Mouse (Mus musculus): ENCODE results near the gene A730061H03Rik. TPM values are rescaled to one million over a fixed set of nuclear protein-coding genes. Genes with fewer than 3 reads are reported as not detected.

Gene A730061H03Rik
- polyA plus RNA-seq, 1 experiment: not detected

GRCm38 (mm10) chr14:55527940-55528339, 32.3 kb downstream of the A730061H03Rik start:
- Histone ChIP-seq H3K27me3 (ENCODE audit: control insufficient read depth, insufficient read depth, low read length) (0 out of 2 replicates have a peak, but pooled peaks cover 3% of the 10 kb centered on the region), H3K4me3 (ENCODE audit: low read depth, low read length) (no peak overlapping the region), H3K27ac (ENCODE audit: insufficient read depth, low read depth, low read length) (no peak overlapping the region), H3K36me3 (ENCODE audit: control insufficient read depth, insufficient read depth, low read length) (no peaks in the 10 kb centered on the region), H3K4me1 (ENCODE audit: control insufficient read depth, insufficient read depth, insufficient read length, low read length) (no peaks in the 10 kb centered on the region)
- WGBS: 10% methylated on average over 3 of the region's 3 CpGs
- TF ChIP-seq CTCF (IDR thresholded peaks at IDR 0.05; ENCODE audit: extremely low read depth, insufficient read length, insufficient replicate concordance, low read depth, low read length) (peak; percentile 26; the same call in 1 of the 2 replicates), POLR2A (IDR thresholded peaks at IDR 0.05; ENCODE audit: low read depth, low read length) (no peak)

GRCm38 (mm10) chr14:55526674-55527073, 33.5 kb downstream of the A730061H03Rik start:
- no peaks in the 10 kb centered on the region for H3K4me1 ChIP-seq (ENCODE audit: control insufficient read depth, insufficient read depth, insufficient read length, low read length)
- H3K4me3 ChIP-seq (ENCODE audit: low read depth, low read length): no peak overlapping the region
- TF ChIP-seq POLR2A (IDR thresholded peaks at IDR 0.05; ENCODE audit: low read depth, low read length) (no peak), CTCF (IDR thresholded peaks at IDR 0.05; ENCODE audit: extremely low read depth, insufficient read length, insufficient replicate concordance, low read depth, low read length) (no peak)
- 0 out of 2 replicates have a peak, but pooled peaks cover 3% of the 10 kb centered on the region for H3K27me3 ChIP-seq (ENCODE audit: control insufficient read depth, insufficient read depth, low read length)
- 80% methylated on average over 2 of the region's 2 CpGs for WGBS
- H3K27ac ChIP-seq (ENCODE audit: insufficient read depth, low read depth, low read length): no peak overlapping the region
- H3K36me3 ChIP-seq (ENCODE audit: control insufficient read depth, insufficient read depth, low read length): no peaks in the 10 kb centered on the region

DNA sequence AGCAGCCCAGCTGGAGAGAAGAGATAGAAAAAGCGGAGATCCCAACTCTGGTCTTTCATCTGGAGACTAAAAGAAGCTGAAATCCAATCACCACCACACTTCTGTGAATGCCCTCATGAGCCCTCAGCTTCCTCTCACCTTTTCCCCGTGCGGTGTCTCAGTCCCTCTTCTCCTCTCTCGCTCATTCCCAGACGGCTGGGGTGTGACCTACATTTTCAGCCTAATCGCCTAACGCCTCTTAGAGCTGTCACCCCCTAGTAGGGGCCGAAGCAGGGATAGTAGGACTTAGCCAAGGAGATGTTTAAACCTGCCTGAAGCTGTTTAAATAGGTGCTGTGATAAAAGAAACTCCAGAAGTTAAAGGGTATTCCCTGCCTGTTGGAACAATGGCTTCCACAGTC, 35.4 kb downstream of the A730061H03Rik start, which contains the start of gene Nrl:
Gene Nrl, minus strand, starts transcription at position 197 of the 400 bp plus-strand sequence.
- H3K27me3 ChIP-seq (ENCODE audit: control insufficient read depth, insufficient read depth, low read length): peaks cover 17% of the 10 kb centered on the region
- no peak within 1 kb of the TSS for H3K27ac ChIP-seq (ENCODE audit: insufficient read depth, low read depth, low read length)
- no peak for TF ChIP-seq CTCF (IDR thresholded peaks at IDR 0.05; ENCODE audit: extremely low read depth, insufficient read length, insufficient replicate concordance, low read depth, low read length)
- no peak for TF ChIP-seq POLR2A (IDR thresholded peaks at IDR 0.05; ENCODE audit: low read depth, low read length)
- H3K36me3 ChIP-seq (ENCODE audit: control insufficient read depth, insufficient read depth, low read length): no peaks in the 10 kb centered on the region
- no peak within 1 kb of the TSS for H3K4me3 ChIP-seq (ENCODE audit: low read depth, low read length)
- peaks cover 5% of the 10 kb centered on the region; the same call in 1 of the 2 replicates for H3K4me1 ChIP-seq (ENCODE audit: control insufficient read depth, insufficient read depth, insufficient read length, low read length)
- WGBS: 38% methylated on average over 8 of the region's 8 CpGs

- 41% methylated on average over 4 of the region's 4 CpGs for WGBS
- Histone ChIP-seq H3K27me3 (ENCODE audit: control insufficient read depth, insufficient read depth, low read length) (peaks cover 17% of the 10 kb centered on the region), H3K36me3 (ENCODE audit: control insufficient read depth, insufficient read depth, low read length) (no peaks in the 10 kb centered on the region), H3K27ac (ENCODE audit: insufficient read depth, low read depth, low read length) (no peak overlapping the region), H3K4me3 (ENCODE audit: low read depth, low read length) (no peak overlapping the region), H3K4me1 (ENCODE audit: control insufficient read depth, insufficient read depth, insufficient read length, low read length) (peaks cover 5% of the 10 kb centered on the region; the same call in 1 of the 2 replicates)
- no peak for TF ChIP-seq POLR2A (IDR thresholded peaks at IDR 0.05; ENCODE audit: low read depth, low read length)
- TF ChIP-seq CTCF (IDR thresholded peaks at IDR 0.05; ENCODE audit: extremely low read depth, insufficient read length, insufficient replicate concordance, low read depth, low read length): no peak
These were observed 36.1 kb downstream of the A730061H03Rik start for GRCm38 (mm10) chr14:55524062-55524461.

DNA sequence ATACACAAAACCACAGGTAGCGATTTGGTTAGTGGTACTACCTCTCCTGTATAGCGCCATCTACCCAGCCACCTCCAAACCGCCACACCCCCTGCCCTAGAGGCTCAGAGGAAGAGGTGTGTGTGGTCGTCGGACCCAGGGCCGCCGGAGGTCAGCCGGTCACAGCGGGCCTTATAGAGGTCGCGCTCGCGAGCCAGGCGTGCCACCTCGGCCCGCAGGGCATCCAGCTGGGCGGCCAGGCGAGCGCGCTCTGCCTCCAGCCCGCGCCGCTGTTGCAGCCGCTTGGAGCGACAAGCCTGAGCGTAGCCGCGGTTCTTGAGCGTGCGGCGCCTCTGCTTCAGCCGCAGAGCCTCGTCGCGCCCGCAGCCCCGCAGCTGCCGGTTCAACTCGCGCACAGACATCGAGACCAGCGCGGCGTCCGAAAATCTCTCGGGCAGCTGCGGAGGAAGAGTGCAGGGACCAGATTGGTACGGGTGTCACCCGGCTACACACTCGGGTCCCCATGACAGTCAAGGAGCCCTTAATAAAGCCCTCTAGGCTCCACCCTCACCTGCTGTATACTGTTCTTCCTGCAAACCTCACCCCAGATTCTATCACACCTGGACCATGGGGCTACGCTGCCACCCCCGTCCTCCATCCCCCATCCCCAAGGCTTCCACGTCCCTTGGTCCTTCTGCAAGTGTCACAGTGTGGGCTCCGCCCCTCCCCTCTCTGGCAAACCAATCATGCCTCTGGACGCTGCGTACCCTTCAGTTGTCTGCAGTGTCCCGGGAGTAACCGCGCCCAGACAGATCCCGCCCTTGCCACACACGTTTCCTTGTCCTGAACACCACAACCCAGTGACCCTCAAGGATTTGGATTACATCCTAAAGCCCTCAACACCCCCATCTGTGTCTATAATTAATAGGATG, 39.5 kb downstream of the A730061H03Rik start:
- Histone ChIP-seq H3K36me3 (ENCODE audit: control insufficient read depth, insufficient read depth, low read length) (no peaks in the 10 kb centered on the region), H3K4me1 (ENCODE audit: control insufficient read depth, insufficient read depth, insufficient read length, low read length) (peaks cover 5% of the 10 kb centered on the region; the same call in 1 of the 2 replicates), H3K27ac (ENCODE audit: insufficient read depth, low read depth, low read length) (no peak overlapping the region), H3K27me3 (ENCODE audit: control insufficient read depth, insufficient read depth, low read length) (peaks cover 17% of the 10 kb centered on the region), H3K4me3 (ENCODE audit: low read depth, low read length) (peak overlapping the region; percentile 53)
- TF ChIP-seq CTCF (IDR thresholded peaks at IDR 0.05; ENCODE audit: extremely low read depth, insufficient read length, insufficient replicate concordance, low read depth, low read length) (no peak), POLR2A (IDR thresholded peaks at IDR 0.05; ENCODE audit: low read depth, low read length) (no peak)
- 1% methylated on average over 61 of the region's 61 CpGs for WGBS

DNA sequence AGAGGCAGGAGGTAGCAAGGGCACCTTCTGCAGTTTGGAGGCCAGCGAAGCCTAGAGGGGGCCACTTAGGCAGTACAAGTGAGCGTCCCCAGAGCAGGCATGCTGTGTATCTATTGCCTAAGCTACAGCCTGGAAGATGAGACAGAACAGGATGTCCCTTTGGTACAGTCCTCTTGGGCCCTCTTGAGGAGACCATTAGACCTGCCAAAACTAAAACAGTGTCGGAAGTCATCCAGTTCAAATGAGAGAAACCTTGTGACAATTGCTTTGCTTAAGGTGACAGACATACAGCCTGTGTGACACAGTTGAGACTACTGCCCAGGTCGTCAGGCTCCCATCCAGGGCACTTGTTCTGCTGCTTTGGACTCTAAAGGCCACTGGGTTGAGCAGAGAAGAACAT, 40.6 kb downstream of the A730061H03Rik start:
- no peak overlapping the region for H3K27ac ChIP-seq (ENCODE audit: insufficient read depth, low read depth, low read length)
- H3K27me3 ChIP-seq (ENCODE audit: control insufficient read depth, insufficient read depth, low read length): peaks cover 17% of the 10 kb centered on the region
- no peak overlapping the region for H3K4me3 ChIP-seq (ENCODE audit: low read depth, low read length)
- WGBS: 71% methylated on average over 4 of the region's 4 CpGs
- no peaks in the 10 kb centered on the region for H3K36me3 ChIP-seq (ENCODE audit: control insufficient read depth, insufficient read depth, low read length)
- no peak for TF ChIP-seq POLR2A (IDR thresholded peaks at IDR 0.05; ENCODE audit: low read depth, low read length)
- no peak for TF ChIP-seq CTCF (IDR thresholded peaks at IDR 0.05; ENCODE audit: extremely low read depth, insufficient read length, insufficient replicate concordance, low read depth, low read length)
- H3K4me1 ChIP-seq (ENCODE audit: control insufficient read depth, insufficient read depth, insufficient read length, low read length): peaks cover 5% of the 10 kb centered on the region; the same call in 1 of the 2 replicates

GRCm38 (mm10) chr14:55518897-55519296, 41.3 kb downstream of the A730061H03Rik start:
- TF ChIP-seq POLR2A (IDR thresholded peaks at IDR 0.05; ENCODE audit: low read depth, low read length): no peak
- TF ChIP-seq CTCF (IDR thresholded peaks at IDR 0.05; ENCODE audit: extremely low read depth, insufficient read length, insufficient replicate concordance, low read depth, low read length): no peak
- H3K27me3 ChIP-seq (ENCODE audit: control insufficient read depth, insufficient read depth, low read length): peaks cover 17% of the 10 kb centered on the region
- H3K4me1 ChIP-seq (ENCODE audit: control insufficient read depth, insufficient read depth, insufficient read length, low read length): peaks cover 5% of the 10 kb centered on the region; the same call in 1 of the 2 replicates
- H3K4me3 ChIP-seq (ENCODE audit: low read depth, low read length): no peak overlapping the region
- WGBS: 77% methylated on average over 2 of the region's 2 CpGs
- H3K27ac ChIP-seq (ENCODE audit: insufficient read depth, low read depth, low read length): no peak overlapping the region
- no peaks in the 10 kb centered on the region for H3K36me3 ChIP-seq (ENCODE audit: control insufficient read depth, insufficient read depth, low read length)
